Mouse (Mus musculus) thymus, postnatal 10 days (tissue): ENCODE results near the gene Itgad.
"Not testable (repeated sequence)": the region's sequence is repeated elsewhere in the genome, so short reads cannot be mapped to it uniquely, and the experiment has no call there.

Source experiments
- DNase-seq, 2 experiments: peaks; one replicate each; pipeline ENCODE4 v3.0.0; 2021; ENCODE audit warnings: low spot score in 2 of 2

Gene Itgad

GRCm38 (mm10) chr7:128154076-128154475 is at the start of gene Itgad:
Gene Itgad (plus strand): TSS chr7:128154376.
- DNase-seq, result no peak

GRCm38 (mm10) chr7:128105246-128105645 is 48.9 kb upstream of the Itgad start:
- peak in 1 of 2 experiments; percentile 0 for DNase-seq

DNA sequence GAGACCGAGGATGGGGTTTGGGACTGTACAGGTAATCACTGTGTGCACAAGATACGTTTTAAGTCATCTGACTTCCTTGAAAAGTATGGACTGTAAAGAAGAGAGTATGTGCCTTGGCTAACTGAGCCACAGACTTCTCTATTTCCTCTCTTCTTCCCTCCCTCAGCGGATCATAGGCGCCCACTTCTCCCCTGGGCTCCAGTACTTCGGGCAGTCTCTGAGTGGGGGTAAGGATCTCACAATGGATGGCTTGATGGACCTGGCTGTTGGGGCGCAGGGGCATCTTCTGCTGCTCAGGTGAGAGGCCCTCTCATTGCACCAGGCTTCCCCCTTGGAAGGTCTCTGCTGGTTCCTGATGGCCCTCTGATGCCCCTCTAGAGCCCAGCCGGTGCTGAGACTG is 46.7 kb upstream of the Itgad start:
- DNase-seq, result peak in 1 of 2 experiments; percentile 0

- peak in 1 of 2 experiments; percentile 2 for DNase-seq
Observed at GRCm38 (mm10) chr7:128110314-128110713, 43.9 kb upstream of the Itgad start.

DNA sequence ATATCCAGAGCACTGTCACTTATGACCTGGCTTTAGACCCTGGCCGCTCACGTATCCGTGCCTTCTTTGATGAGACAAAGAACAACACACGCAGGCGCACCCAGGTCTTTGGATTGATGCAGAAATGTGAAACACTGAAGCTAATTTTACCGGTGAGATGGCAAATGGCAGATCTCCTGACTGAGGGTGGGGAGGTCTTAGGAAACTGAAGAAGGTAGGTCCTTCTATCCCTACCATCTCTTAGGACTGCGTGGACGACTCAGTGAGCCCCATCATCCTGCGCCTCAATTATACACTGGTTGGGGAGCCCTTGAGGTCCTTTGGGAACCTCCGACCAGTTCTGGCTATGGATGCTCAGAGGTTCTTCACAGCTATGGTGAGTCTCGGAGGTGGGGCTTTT is 42.0 kb upstream of the Itgad start:
- peak in 1 of 2 experiments; percentile 1 for DNase-seq

DNA sequence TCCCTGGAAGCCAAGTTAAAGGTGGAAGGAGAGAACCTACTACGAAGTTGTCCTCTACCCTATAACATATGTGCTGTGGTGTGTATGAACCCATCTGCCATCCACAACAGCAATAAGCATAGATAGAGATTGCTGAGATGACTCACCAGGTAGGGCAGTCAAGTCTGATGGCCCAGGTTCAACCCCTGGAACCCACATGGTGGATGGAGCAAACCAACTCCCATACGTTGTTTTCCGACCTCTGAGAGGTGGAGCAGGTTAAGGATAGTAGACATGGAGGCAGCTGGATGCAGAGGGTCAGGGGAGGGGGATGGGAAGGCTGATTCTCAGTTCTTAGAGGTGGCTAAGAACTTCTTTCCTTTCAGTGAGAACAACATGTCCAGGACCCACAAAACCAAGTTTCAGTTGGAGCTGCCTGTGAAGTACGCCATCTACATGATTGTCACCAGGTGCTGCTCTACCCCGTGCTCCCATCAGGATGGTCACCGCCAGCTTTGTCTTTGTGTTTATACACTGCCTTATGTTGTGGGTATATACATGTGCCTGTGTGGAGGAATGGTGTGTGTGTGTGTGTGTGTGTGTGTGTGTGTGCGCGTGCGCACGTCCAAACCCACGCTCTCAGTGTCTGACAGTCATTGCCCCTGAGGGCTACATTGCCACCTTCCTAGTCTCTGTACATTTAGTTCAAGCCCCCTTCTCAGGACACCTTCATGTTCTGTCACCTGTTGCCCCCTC is 39.6 kb upstream of the Itgad start:
- peak in 1 of 2 experiments; percentile 2 for DNase-seq

GRCm38 (mm10) chr7:128115211-128115958 is 38.8 kb upstream of the Itgad start:
- peak in 1 of 2 experiments; percentile 1 for DNase-seq

DNA sequence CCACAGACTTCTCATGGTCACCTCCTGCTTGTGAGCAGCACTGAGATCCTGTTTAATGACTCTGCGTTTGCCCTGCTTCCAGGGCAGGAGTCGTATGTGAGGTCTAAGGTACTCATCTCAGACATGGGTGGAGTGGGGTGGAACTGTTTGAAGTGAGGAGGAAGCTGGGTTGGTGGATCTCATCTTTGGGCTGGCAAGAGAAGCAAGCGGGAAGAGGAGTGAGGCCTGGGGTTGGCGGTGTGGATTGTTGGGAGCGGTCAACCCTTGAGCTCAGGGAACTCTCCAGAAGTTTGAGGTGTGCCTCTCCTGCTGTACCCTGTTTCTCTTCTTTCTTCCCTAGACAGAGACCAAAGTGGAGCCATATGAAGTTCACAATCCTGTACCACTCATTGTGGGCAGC is 37.8 kb upstream of the Itgad start:
- peak in 1 of 2 experiments; percentile 1 for DNase-seq

- no peak for DNase-seq
Observed at GRCm38 (mm10) chr7:128119726-128120490, 34.3 kb upstream of the Itgad start.

- DNase-seq, result no peak
Observed at GRCm38 (mm10) chr7:128128741-128129720, 25.1 kb upstream of the Itgad start, which contains the start of gene Itgax. Gene Itgax (plus strand): TSS chr7:128129547.

DNA sequence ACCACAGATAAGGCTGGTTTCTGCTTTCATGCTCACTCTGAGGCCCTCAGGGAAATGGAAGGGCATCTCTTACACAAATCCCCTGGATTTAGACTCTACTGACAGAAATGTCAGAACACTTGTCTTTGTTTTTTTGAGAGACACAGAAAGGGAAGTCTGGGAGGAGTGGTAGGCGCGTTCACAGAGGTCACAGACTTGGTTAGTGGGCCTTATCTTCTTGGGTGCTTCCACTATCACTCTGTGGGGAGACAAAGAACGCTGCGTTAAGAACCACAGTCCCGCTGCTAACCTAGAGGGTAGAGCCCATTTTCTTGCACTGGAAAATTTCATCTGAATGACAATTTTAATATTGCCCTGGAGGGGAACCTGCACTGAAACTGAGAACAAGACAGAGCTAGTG is 22.0 kb upstream of the Itgad start:
- no peak for DNase-seq

DNA sequence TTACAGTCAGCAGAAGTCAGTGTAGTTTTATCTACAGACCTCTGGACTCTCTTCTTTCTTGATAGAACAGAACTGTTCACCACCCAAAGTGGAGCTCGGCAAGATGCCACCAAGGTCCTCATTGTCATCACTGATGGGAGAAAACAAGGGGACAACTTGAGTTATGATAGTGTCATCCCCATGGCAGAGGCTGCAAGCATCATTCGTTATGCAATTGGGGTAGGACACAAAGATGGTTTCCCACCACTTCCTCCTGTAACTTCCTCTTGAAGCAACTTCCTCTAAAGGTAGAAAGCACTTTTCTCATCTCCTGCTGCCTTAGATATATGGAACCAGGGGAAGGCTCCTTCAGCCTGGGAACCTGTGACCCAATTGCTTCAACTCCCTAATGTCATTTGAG is 20.6 kb upstream of the Itgad start:
- no peak for DNase-seq

DNA sequence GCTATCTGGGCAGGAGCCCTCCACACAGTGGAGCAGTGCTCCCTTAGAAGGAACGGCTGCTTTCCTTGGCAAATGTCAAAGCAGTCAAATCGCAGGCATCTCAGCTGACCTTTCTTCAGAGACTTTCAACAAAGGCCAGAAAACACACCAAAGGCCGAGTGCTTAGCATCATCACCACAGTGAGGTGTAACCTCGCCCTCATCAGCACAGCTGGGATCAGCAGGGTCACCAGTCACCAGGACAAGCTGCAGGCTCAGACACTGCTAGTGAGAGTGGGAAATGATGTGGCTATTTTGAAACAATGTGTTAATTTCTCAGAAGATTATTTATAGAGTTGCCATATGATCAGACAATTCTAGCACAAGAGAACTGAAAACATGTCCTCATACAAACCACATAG is 17.2 kb upstream of the Itgad start:
- DNase-seq, result no peak

- DNase-seq, result no peak
Observed at GRCm38 (mm10) chr7:128139611-128140010, 14.6 kb upstream of the Itgad start.

- DNase-seq, result no peak
Observed at GRCm38 (mm10) chr7:128150970-128151369, 3.2 kb upstream of the Itgad start.

GRCm38 (mm10) chr7:128154924-128155323 is 748 bp downstream of the Itgad start:
- DNase-seq, result no peak

DNA sequence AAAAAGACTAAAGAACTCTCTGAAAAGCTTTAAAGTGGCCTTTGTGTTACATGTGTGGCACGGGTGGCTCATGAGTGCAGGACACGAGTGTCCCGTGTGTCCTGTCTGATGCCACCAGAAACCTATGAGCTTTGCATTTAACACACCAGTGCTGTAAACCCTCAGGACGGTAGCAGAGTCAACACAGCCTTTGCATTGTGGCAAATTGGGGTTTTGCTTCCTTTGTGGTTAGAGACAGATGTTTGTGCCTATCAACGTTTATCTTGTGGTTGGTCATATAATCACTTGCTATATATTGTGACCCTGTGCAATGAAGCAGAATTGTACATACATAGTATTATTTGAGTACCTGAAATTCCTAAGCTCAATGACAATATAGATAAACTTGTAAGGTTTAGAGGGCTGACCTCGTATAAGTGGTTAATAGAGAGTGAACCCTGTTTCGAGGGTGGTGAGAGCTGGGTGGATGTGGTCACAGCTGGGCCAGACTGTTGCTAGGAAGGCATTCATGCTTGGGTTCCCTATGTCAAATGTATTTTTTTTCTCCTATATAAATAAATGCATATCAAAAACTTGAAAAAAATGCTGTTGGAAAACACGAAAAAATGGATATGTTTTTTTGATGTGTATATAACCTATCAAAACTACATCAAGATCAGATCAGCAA is 4.6 kb downstream of the Itgad start:
- DNase-seq, result not testable (repeated sequence)

GRCm38 (mm10) chr7:128164001-128164400 is 9.8 kb downstream of the Itgad start:
- no peak for DNase-seq

DNA sequence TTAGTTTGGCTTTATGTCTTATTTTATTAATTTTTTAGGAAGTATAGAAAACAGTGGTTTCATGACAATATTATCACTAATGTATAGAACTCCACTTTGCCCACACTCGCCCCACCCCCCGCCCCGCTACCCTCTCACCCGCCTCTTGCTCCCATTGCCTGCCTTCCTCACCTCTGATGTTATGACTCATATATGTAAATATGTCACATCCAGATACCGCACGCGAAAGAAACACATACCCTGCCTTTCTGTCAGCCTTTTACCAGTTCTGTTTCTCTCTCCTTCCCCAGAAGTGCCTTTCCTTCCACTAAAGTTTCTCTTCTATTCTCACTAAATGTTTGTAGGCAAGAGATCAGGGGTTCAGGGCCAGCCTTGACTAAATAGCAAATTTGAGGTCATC is 12.2 kb downstream of the Itgad start:
- no peak for DNase-seq

DNA sequence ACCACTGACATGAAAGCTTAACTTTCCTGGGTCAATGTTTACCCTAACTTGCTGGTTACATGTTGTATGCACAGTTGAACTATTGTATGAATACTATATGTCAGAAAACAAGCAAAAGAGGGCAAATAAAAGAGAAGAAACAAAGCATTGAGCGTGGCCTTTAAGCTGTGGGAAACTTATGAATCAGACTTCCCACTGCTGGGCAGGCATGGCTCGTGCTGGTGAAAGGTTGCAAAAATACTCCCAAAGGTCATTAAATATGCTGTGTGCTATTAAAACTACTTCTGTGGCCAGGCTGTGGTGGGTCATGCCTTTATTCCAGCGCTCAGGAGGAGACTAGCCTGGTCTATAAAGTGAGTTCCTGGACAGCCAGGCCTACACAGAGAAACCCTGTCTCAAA is 15.8 kb downstream of the Itgad start:
- DNase-seq, result no peak

DNA sequence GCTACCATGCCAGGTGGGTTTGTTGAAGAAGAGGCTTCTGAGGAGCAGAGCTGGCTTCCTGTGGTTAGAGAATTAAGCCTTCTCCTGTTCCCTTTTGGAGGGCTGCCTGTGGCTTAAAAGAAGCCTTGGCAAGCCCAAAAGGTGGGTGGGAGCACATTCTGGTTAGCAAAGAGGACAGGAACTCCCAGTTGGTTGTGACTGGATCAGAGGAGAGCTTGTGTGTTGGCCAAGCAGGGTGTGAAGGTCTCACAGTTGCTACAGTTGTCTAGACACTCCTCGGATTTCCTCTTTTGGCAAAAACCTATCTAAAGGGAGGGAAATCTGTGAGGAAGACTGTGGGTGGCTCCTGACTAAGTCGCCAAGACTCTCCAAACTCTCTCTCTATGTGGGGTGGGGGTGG is 24.2 kb downstream of the Itgad start:
- no peak for DNase-seq
